13 mouse cellular contexts compared by ENCODE assay signal in the genomic region with DNA sequence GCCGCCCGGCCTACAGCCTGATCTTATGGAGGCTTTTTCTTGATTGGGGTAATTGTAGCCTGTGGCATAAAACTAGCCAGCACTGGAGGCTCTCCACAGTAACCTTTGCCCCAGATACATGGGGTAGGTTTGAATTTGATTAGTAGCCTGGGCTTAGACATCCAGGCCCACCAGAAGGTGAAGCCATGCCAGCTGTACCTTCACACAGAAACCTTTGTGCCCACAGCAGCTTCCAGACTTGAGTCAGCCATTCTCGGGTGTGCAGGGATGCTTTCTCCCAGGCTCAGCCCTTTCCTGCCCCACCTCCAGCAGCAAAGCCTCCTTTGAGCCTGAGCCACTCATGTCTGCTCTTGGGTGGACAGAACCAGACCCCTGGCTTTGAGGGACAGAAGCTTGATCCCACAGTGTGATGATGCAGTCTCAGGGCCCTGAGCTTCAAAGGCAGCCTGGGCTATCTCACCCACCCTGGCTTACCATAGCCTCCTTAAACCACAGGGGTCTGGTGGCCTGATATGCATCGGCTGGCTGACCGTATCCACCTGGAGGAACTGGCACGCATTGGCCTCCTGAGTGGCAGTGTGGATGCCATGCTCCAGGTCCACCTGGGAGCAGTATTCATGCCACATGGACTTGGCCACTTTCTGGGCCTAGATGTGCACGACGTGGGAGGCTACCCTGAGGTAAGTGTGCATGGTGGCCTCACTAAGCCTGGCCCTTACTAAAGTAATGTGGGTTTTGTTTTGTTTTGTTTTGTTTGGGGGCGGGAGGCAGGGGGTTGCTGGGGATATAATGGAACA.
"Had no signal": no experiment of that assay in that cellular context is flagged by ENCODE, and none has a peak within 500 bp of the region (broad histone marks: within the 10 kb centered on the region; RNA-seq: fewer than 3 reads in every experiment).

No protein-coding gene starts in this region.

- H3K4me2 ChIP-seq: liver, embryonic 13.5 days; midbrain, embryonic 11.5 days; neural tube, embryonic 12.5 days; neural tube, embryonic 15.5 days had no signal

- H3K27ac ChIP-seq: kidney, postnatal 0 days; liver, embryonic 13.5 days; neural tube, embryonic 12.5 days had no signal

- H3K4me3 ChIP-seq: layer of hippocampus, adult 2 months; liver, embryonic 13.5 days; neural tube, embryonic 12.5 days; neural tube, embryonic 15.5 days had no signal

- H3K9ac ChIP-seq: liver, embryonic 13.5 days; neural tube, embryonic 12.5 days; neural tube, embryonic 15.5 days had no signal

- H3K27me3 ChIP-seq: liver, embryonic 13.5 days; neural tube, embryonic 12.5 days; neural tube, embryonic 15.5 days had no signal

- H3K9me3 ChIP-seq: liver, embryonic 13.5 days; neural tube, embryonic 12.5 days; neural tube, embryonic 15.5 days had no signal

- DNase-seq: layer of hippocampus, adult 9-11 months; liver, embryonic 13.5 days; lung, adult 2 months; midbrain, embryonic 14.5 days; right cerebral cortex, adult 18-20 months; right cerebral cortex, postnatal 14 days; right cerebral cortex, postnatal 4 days; thymus, postnatal 36 days had no signal
